Comparison of ENCODE assay signal across 8 mouse cellular contexts in genomic region chr4:155831205-155831766, GRCm38 (mm10). TPM values are rescaled to one million over a fixed set of nuclear protein-coding genes. Genes with fewer than 3 reads are reported as not detected.
DNase-seq lines count a peak whose midpoint lies in the region; ATAC-seq lines count a peak whose summit lies in the region.

Gene Aurkaip1, plus strand, starts transcription at chr4:155831272.

- peak within 1 kb of the TSS; percentile 98 for H3K4me2 ChIP-seq in forebrain, embryonic 14.5 days (ENCODE audit: low read length)
- H3K4me2 ChIP-seq in neural tube, embryonic 15.5 days, result peak within 1 kb of the TSS; percentile 96

- ATAC-seq in forebrain, embryonic 14.5 days, result peak; percentile 95
- ATAC-seq in neural tube, embryonic 15.5 days (ENCODE audit: low FRiP score), result peak; percentile 95

- WGBS in forebrain, embryonic 14.5 days, result under 1% methylated on average over 49 of the region's 49 CpGs
- WGBS in neural tube, embryonic 15.5 days, result under 1% methylated on average over 49 of the region's 49 CpGs

- peak within 1 kb of the TSS; percentile 90 for H3K9ac ChIP-seq in forebrain, embryonic 14.5 days (ENCODE audit: low read length)
- peak within 1 kb of the TSS; percentile 94 for H3K9ac ChIP-seq in neural tube, embryonic 15.5 days (replicated peaks)

- H3K9me3 ChIP-seq in forebrain, embryonic 14.5 days (replicated peaks; ENCODE audit: control insufficient read depth, low read length), result no peaks in the 10 kb centered on the region
- H3K9me3 ChIP-seq in neural tube, embryonic 15.5 days (replicated peaks), result no peaks in the 10 kb centered on the region

- peak; percentile 97 for DNase-seq in ES-CJ7 (ENCODE audit: low read depth, low spot score)
- peak; percentile 94 for DNase-seq in cerebellum, adult 11 months
- DNase-seq in forebrain, embryonic 14.5 days (ENCODE audit: low spot score), result peak; percentile 97
- peak; percentile 95 to 97 for DNase-seq in heart, postnatal 14 days
- DNase-seq in layer of hippocampus, adult 11-12 months (ENCODE audit: low spot score), result peak; percentile 96
- DNase-seq in lung, adult 18-20 months, result peak; percentile 95 to 97
- DNase-seq in testis, postnatal 14 days (ENCODE audit: low spot score), result peak; percentile 96

- H3K27me3 ChIP-seq in forebrain, embryonic 14.5 days (replicated peaks; ENCODE audit: control insufficient read depth, insufficient read depth, low read length), result no peaks in the 10 kb centered on the region
- no peaks in the 10 kb centered on the region for H3K27me3 ChIP-seq in neural tube, embryonic 15.5 days (replicated peaks)

- peaks cover 32% of the 10 kb centered on the region for H3K36me3 ChIP-seq in forebrain, embryonic 14.5 days (ENCODE audit: control insufficient read depth, insufficient read depth, low read length)
- peaks cover 19% of the 10 kb centered on the region for H3K36me3 ChIP-seq in neural tube, embryonic 15.5 days

- peaks cover 13% of the 10 kb centered on the region for H3K4me1 ChIP-seq in forebrain, embryonic 14.5 days (ENCODE audit: control insufficient read depth, insufficient read depth, low read length)
- peaks cover 30% of the 10 kb centered on the region for H3K4me1 ChIP-seq in neural tube, embryonic 15.5 days

- peak within 1 kb of the TSS; percentile 80 for H3K4me3 ChIP-seq in forebrain, embryonic 14.5 days (ENCODE audit: low read depth, low read length)
- H3K4me3 ChIP-seq in neural tube, embryonic 15.5 days (replicated peaks), result peak within 1 kb of the TSS; percentile 85

- intact Hi-C loops in heart, postnatal 14 days (cut with DNase I), result no loop called here

- H3K27ac ChIP-seq in forebrain, embryonic 14.5 days (ENCODE audit: low read depth, low read length), result peak within 1 kb of the TSS; percentile 89
- peak within 1 kb of the TSS; percentile 90 for H3K27ac ChIP-seq in neural tube, embryonic 15.5 days (replicated peaks)

RNA-seq across cellular contexts. Expression of gene Aurkaip1, which starts in this region (rescaled TPM):
- 120 and 135 TPM in 2 replicates for polyA plus RNA-seq in forebrain, embryonic 14.5 days (2014; fragmentation: Nextera tagmentation; extraction: Ambion mirVana)
- 10 to 100 TPM; 96.4 to 97.5 TPM for total RNA-seq in heart, postnatal 14 days (2021)
- 147 and 152 TPM in 2 replicates for polyA plus RNA-seq in neural tube, embryonic 15.5 days (2015; fragmentation: Nextera tagmentation; extraction: Ambion mirVana)

Comparison
In these comparisons a context has a peak if more than half of its experiments do, and no peak if none do; other contexts are left out.
1. Peak in every context shown above with its lines: DNase-seq, ATAC-seq, H3K4me3 ChIP-seq and H3K27ac ChIP-seq.